Mouse (Mus musculus) MEL (cell line): Measurements from ENCODE around the gene Ccl9.
A peak's percentile ranks its signal among the peaks of the same experiment; 100 is the strongest.

Experiments
- CTCF ChIP-seq, 3 experiments: IDR thresholded peaks in 2 of 3; conservative IDR thresholded peaks in 1 of 3; 2 replicates each; pipeline ENCODE4 v1.5.1; 2011 to 2012; ENCODE audit warnings: low read length in 3 of 3, low read depth in 2 of 3, mild to moderate bottlenecking in 2 of 3, improper control_type of control experiment in 1 of 3, inconsistent platforms in 1 of 3, mixed read lengths in 1 of 3, moderate library complexity in 1 of 3; ENCODE audit not compliant: control insufficient read depth in 1 of 3, insufficient read depth in 1 of 3, poor library complexity in 1 of 3, severe bottlenecking in 1 of 3
- E2F4 ChIP-seq: IDR thresholded peaks from 2 replicates; pipeline ENCODE4 v1.6.1; 2011; ENCODE audit warnings: low read depth, low read length, improper control_type of control experiment, borderline replicate concordance
- ELF1 ChIP-seq: IDR thresholded peaks from 2 replicates; pipeline ENCODE4 v1.6.1; 2014; ENCODE audit warnings: low read depth, mild to moderate bottlenecking, inconsistent platforms, low read length, improper control_type of control experiment, moderate library complexity
- EP300 ChIP-seq, 2 experiments: IDR thresholded peaks; 2 replicates each; pipeline ENCODE4 v1.6.1; 2011; ENCODE audit warnings: improper control_type of control experiment in 2 of 2, low read length in 2 of 2, low read depth in 1 of 2, mild to moderate bottlenecking in 1 of 2
- MEF2A ChIP-seq: IDR thresholded peaks from 2 replicates; pipeline ENCODE4 v1.6.1; 2014; ENCODE audit warnings: low read depth, mild to moderate bottlenecking, inconsistent platforms, low read length, improper control_type of control experiment; ENCODE audit not compliant: poor library complexity, insufficient replicate concordance, severe bottlenecking; ENCODE audit errors: extremely low read depth
- NRF1 ChIP-seq: IDR thresholded peaks from 2 replicates; pipeline ENCODE4 v1.6.1; 2014; ENCODE audit warnings: low read depth, mild to moderate bottlenecking, inconsistent platforms, low read length, improper control_type of control experiment, moderate library complexity; ENCODE audit not compliant: poor library complexity, insufficient read depth, severe bottlenecking
- POLR2A ChIP-seq, 2 experiments: IDR thresholded peaks; 2 replicates each; pipeline ENCODE4 v1.6.1; 2011 to 2012; ENCODE audit warnings: low read length in 2 of 2, mild to moderate bottlenecking in 2 of 2, control low read depth in 1 of 2, improper control_type of control experiment in 1 of 2, low read depth in 1 of 2, moderate library complexity in 1 of 2; ENCODE audit not compliant: control insufficient read depth in 1 of 2, insufficient read depth in 1 of 2, poor library complexity in 1 of 2
- POLR2AphosphoS2 ChIP-seq: IDR thresholded peaks from 2 replicates; pipeline ENCODE4 v1.6.1; 2011; ENCODE audit warnings: low read length, improper control_type of control experiment
- RAD21 ChIP-seq: IDR thresholded peaks from 2 replicates; pipeline ENCODE4 v1.6.1; 2011; ENCODE audit warnings: mild to moderate bottlenecking, low read depth, low read length, improper control_type of control experiment
- SMC3 ChIP-seq: IDR thresholded peaks from 2 replicates; pipeline ENCODE4 v1.6.1; 2011; ENCODE audit warnings: low read depth, low read length, improper control_type of control experiment
- USF2 ChIP-seq, 2 experiments: IDR thresholded peaks; 2 replicates each; pipeline ENCODE4 v1.6.1; 2011 to 2012; ENCODE audit warnings: improper control_type of control experiment in 2 of 2, low read length in 2 of 2, borderline replicate concordance in 1 of 2, inconsistent platforms in 1 of 2, low read depth in 1 of 2, mild to moderate bottlenecking in 1 of 2; ENCODE audit not compliant: insufficient read depth in 1 of 2

DNA sequence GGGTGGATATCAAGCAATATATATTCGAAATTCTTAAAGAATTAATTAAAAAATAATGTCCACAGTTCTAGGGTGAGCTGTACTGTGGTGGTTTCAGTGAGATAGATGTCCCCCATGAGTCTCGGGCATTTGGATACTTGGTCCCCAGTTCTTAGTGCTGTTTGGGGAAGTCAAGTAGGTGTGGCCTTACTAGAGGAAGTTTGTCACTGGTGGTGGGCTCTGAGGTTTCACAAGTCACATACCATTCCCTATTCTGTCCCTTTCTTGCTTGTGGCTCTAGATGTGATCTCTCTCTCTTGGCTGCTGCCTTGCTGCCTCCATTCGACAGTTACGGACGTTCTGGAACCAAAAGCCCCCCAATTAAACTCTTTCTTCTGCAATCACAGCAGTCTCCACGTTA is 18.0 kb downstream of the Ccl9 start:
- TF ChIP-seq SMC3 (0 out of 2 replicates have a peak, but pooled peaks have one; percentile 4), MEF2A (no peak), RAD21 (no peak), CTCF (IDR thresholded peaks at IDR 0.05 in 2 of 3, conservative IDR thresholded peaks at IDR 0.05 in 1 of 3; ENCODE audit: control insufficient read depth in 1 of 3, insufficient read depth in 1 of 3, low read depth in 2 of 3, low read length in 3 of 3, poor library complexity in 1 of 3, severe bottlenecking in 1 of 3) (no peak), POLR2A (IDR thresholded peaks at IDR 0.05; ENCODE audit: control insufficient read depth in 1 of 2, insufficient read depth in 1 of 2, low read depth in 1 of 2, low read length in 2 of 2, poor library complexity in 1 of 2) (no peak), POLR2AphosphoS2 (no peak), ELF1 (no peak), NRF1 (no peak), E2F4 (no peak), EP300 (IDR thresholded peaks at IDR 0.05; ENCODE audit: low read depth in 1 of 2, low read length in 2 of 2) (no peak), USF2 (IDR thresholded peaks at IDR 0.05; ENCODE audit: borderline replicate concordance in 1 of 2, insufficient read depth in 1 of 2, low read depth in 1 of 2, low read length in 2 of 2) (no peak)
